Mouse (Mus musculus) thymus, adult 2 months (tissue): Measurements from ENCODE around the gene Plppr3. TPM values are rescaled to one million over a fixed set of nuclear protein-coding genes. Genes with fewer than 3 reads are reported as not detected.

Source experiments
- DNase-seq: peaks from one replicate; pipeline ENCODE4 v3.0.0; 2021
- H3K27ac ChIP-seq: fragments of 200-500 bp; 2 replicates; pipeline ENCODE4 v1.5.1; 2012; ENCODE audit warnings: low read length, control low read depth; ENCODE audit not compliant: control insufficient read depth, insufficient read depth
- H3K27me3 ChIP-seq: fragments of 200-500 bp; 2 replicates; pipeline ENCODE4 v1.6.1; 2012; ENCODE audit warnings: mild to moderate bottlenecking, low read length, moderate library complexity, mixed read lengths; ENCODE audit not compliant: control insufficient read depth, insufficient read depth
- H3K36me3 ChIP-seq: fragments of 200-500 bp; 2 replicates; pipeline ENCODE4 v1.6.1; 2012; ENCODE audit warnings: mild to moderate bottlenecking, low read length, moderate library complexity; ENCODE audit not compliant: control insufficient read depth, insufficient read depth
- H3K4me1 ChIP-seq: fragments of 200-500 bp; replicated peaks from 2 replicates; pipeline ENCODE4 v1.6.1; 2012; ENCODE audit warnings: low read length; ENCODE audit not compliant: control insufficient read depth, insufficient read depth
- H3K4me3 ChIP-seq: fragments of 200-500 bp; 2 replicates; pipeline ENCODE4 v1.5.1; 2012; ENCODE audit warnings: mild to moderate bottlenecking, low read length, control low read depth, moderate library complexity; ENCODE audit not compliant: control insufficient read depth, insufficient read depth
- CTCF ChIP-seq: fragments of 200-500 bp; IDR thresholded peaks from 2 replicates; pipeline ENCODE4 v1.5.1; 2012; ENCODE audit warnings: mild to moderate bottlenecking, control low read depth, low read length, moderate library complexity, borderline replicate concordance; ENCODE audit not compliant: control insufficient read depth, poor library complexity, insufficient read depth; ENCODE audit errors: extremely low read depth
- POLR2A ChIP-seq: fragments of 200-500 bp; IDR thresholded peaks from 2 replicates; pipeline ENCODE4 v1.6.1; 2012; ENCODE audit warnings: mild to moderate bottlenecking, low read length, control low read depth, moderate library complexity; ENCODE audit not compliant: control insufficient read depth, poor library complexity, insufficient read depth; ENCODE audit errors: extremely low read depth
- WGBS: fragments of 180-500 bp; shearing (Covaris S2); methylation state at CpG from one replicate; pipeline ENCODE4 v1.1.7; 2018; 5-methylcytosine and 5-hydroxymethylcytosine counted together
- polyA plus RNA-seq: library from polyadenylated mRNA; depleted of rRNA; stranded (reverse); fragments of >200 nt; gene quantifications from 2 replicates; pipeline ENCODE4 v1.2.3, GENCODE M21; 2012

The Plppr3 gene
- polyA plus RNA-seq, 1 experiment, result 1.9 TPM

DNA sequence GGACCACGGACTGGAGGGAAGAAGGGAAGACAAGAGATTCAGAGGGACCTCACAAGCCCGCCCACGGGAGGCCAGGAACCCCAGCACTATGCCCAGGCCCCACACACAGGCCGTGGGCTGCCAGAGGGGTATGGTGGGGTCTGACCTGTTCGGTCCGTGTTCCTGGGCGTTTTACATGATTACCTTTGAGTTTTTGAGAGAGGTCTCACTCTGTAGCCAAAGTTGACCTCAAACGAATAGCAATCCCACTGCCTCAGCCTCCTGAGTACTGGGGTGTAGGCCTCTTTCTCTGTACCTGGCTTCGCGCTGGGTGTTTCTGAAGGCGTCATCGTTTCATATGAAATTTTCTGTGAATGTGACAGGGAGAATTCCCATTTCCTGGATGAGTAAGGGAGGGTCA lies 52.7 kb downstream of the Plppr3 start:
- TF ChIP-seq POLR2A, result no peak
- Histone ChIP-seq H3K27me3 (no peaks in the 10 kb centered on the region), H3K4me1 (0 out of 2 replicates have a peak, but pooled peaks cover 5% of the 10 kb centered on the region), H3K27ac (no peak overlapping the region), H3K36me3 (peaks cover 8% of the 10 kb centered on the region), H3K4me3 (no peak overlapping the region)
- no peak for DNase-seq
- WGBS, result 96% methylated on average over 12 of the region's 12 CpGs

DNA sequence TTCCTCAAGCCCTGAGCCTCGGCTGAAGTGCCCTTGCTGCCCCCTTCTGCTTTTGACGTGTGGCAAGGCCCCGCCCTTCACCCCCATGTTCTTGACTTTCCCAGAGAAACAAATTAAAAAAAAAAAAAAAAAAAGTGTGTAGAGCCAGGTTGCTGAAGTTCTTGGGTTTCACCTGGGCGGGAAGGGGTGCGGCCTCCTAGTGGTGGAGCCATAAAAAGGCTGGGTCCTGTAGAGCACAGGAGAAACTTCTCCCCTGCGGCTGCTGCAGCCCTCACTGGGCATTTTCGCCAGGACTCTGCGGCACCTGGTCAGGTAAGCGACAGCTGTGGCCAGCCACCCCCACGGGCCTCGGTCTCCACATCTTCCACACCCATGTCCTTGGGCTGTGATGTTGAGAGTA lies 53.7 kb downstream of the Plppr3 start, which contains the start of gene Misp:
Gene Misp, plus strand, starts transcription at position 208 of the 400 bp plus-strand sequence.
- H3K27ac ChIP-seq, result no peak within 1 kb of the TSS
- DNase-seq, result no peak
- H3K36me3 ChIP-seq, result peaks cover 8% of the 10 kb centered on the region
- H3K4me1 ChIP-seq, result peaks cover 5% of the 10 kb centered on the region; the same call in 1 of the 2 replicates
- no peak for TF ChIP-seq POLR2A
- no peak for TF ChIP-seq CTCF
- H3K27me3 ChIP-seq, result no peaks in the 10 kb centered on the region
- H3K4me3 ChIP-seq, result no peak within 1 kb of the TSS
- 82% methylated on average over 11 of the region's 11 CpGs for WGBS

DNA sequence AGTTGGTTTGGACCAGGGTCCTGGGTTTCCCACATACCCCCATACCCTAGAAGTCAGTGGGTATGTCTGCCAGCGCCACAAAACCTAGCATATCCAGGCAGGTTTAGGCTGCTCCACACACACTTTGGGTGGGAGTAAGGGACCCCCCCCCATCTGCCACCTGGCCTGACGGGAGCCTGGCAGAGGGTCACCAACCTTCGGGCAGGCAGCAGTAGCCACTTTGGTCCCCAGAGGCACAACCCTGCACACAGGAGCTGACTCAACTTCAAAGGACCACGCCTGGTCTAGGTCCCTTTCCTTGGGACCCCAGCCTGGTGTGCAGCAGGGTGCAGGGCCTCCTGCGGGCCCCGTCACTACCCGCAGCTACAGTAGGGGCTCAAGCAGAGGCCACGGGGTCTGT lies 54.2 kb downstream of the Plppr3 start:
- no peaks in the 10 kb centered on the region for H3K27me3 ChIP-seq
- 89% methylated on average over 8 of the region's 8 CpGs for WGBS
- H3K4me1 ChIP-seq, result peaks cover 7% of the 10 kb centered on the region; the same call in 1 of the 2 replicates
- peaks cover 8% of the 10 kb centered on the region for H3K36me3 ChIP-seq
- no peak for DNase-seq
- TF ChIP-seq POLR2A, result no peak
- no peak overlapping the region for H3K27ac ChIP-seq
- no peak overlapping the region for H3K4me3 ChIP-seq

DNA sequence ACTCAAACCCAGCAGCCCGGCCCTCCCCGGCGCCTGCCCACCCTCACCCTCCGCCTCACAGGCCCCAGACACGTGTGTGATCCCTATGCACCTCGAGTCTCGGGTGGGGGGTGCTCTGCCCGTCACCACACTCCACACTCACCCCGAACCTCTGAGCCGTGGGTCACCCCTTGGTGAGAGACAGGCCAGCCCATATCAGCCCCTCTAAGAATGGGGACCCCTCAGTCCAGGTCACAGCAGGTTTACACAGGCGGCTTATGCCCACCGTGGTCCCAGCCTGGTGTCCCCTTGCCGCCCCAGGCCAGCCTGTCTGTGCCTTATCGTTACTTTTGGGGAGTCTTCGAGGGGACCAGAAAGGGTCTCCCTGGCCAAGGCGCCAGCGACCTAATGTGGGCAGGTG lies 54.8 kb downstream of the Plppr3 start:
- no peaks in the 10 kb centered on the region for H3K27me3 ChIP-seq
- H3K27ac ChIP-seq, result no peak overlapping the region
- TF ChIP-seq POLR2A, result no peak
- TF ChIP-seq CTCF, result no peak
- 97% methylated on average over 17 of the region's 17 CpGs for WGBS
- DNase-seq, result no peak
- no peak overlapping the region for H3K4me3 ChIP-seq
- H3K4me1 ChIP-seq, result peaks cover 7% of the 10 kb centered on the region; the same call in 1 of the 2 replicates
- H3K36me3 ChIP-seq, result peaks cover 8% of the 10 kb centered on the region

DNA sequence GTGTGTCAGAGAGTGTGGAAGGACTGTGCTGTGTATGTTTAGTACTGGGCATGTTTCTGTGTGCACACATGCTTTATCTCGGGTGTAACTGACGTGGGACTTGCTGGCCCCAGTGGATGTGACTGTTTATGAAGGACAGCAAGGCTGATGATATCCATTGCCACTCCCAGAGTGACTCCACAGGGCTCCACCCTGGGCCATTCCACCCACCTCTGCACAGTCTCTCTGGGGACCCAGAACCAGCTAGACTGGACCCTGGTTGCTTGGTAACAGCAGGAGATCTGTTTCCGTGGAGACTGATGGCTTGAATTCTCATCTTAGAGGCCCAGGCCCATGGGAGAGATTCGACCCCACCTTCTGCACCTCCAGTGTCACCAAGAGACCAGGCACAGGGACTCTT lies 56.2 kb downstream of the Plppr3 start:
- no peak for DNase-seq
- WGBS, result 93% methylated on average over 4 of the region's 4 CpGs
- Histone ChIP-seq H3K27me3 (no peaks in the 10 kb centered on the region), H3K4me1 (peaks cover 5% of the 10 kb centered on the region; the same call in 1 of the 2 replicates), H3K4me3 (no peak overlapping the region), H3K27ac (no peak overlapping the region), H3K36me3 (peaks cover 8% of the 10 kb centered on the region)
- TF ChIP-seq CTCF, result no peak
- no peak for TF ChIP-seq POLR2A

DNA sequence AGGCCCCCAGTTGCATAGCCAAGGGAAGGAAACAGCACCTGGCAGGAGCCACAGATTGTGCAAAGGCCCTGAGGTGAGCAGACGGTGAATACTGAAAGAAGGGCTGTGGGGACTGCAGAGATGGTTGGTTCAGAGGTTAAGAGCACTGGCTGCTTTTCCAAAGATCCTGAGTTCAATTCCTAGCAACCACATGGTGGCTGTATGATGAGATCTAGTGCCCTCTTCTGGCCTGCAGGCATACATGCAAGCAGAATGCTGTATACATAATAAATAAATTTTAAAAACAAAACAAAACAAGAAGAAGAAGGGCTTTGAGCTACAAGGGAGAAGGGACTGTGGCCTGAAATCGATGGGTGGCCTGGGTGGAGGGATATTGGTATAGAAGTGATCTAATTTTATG lies 57.3 kb downstream of the Plppr3 start:
- WGBS, result 71% methylated on average over 2 of the region's 2 CpGs
- Histone ChIP-seq H3K27ac (no peak overlapping the region), H3K36me3 (peaks cover 8% of the 10 kb centered on the region), H3K27me3 (no peaks in the 10 kb centered on the region), H3K4me3 (no peak overlapping the region), H3K4me1 (peaks cover 5% of the 10 kb centered on the region; the same call in 1 of the 2 replicates)
- TF ChIP-seq POLR2A, result no peak
- no peak for TF ChIP-seq CTCF
- DNase-seq, result no peak
